Mouse (Mus musculus) mouse embryonic stem cell (cell line): ENCODE measurements around the gene Dock1.

Experiments
- in situ Hi-C, 2 experiments: fragments of 300-500 bp; cut with MboI; formaldehyde crosslinking; loops; 1 replicate in 1 of 2; 3 replicates in 1 of 2; pipeline ENCODE4 v1.14.3; 2019 to 2020; ENCODE audit warnings: low sequenced_read_pairs in 2 of 2, low pct_unique_long_range_greater_than_20kb in 1 of 2, mixed read lengths in 1 of 2; ENCODE audit not compliant: unreplicated experiment in 1 of 2

The Dock1 gene

DNA sequence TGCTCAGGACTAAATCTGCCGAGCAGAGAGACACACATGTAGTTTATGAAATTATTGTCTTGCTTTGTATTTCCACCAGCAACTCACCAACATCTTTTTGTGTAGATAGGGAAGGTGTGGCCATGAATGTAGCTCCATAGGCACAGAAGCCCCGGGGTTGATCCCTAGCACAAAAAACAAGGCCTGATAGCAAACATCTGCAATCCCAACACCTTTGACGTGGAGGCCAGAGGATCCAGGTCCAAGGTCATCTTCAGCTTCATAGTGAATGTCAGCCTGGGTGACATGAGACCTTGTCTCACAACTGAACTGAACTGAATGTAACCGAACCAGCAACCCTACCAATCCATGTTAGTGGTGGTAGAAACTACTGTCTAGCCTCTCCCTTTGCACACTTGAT, 116.7 kb downstream of the Dock1 start:
- in situ Hi-C loops = no loop called here

DNA sequence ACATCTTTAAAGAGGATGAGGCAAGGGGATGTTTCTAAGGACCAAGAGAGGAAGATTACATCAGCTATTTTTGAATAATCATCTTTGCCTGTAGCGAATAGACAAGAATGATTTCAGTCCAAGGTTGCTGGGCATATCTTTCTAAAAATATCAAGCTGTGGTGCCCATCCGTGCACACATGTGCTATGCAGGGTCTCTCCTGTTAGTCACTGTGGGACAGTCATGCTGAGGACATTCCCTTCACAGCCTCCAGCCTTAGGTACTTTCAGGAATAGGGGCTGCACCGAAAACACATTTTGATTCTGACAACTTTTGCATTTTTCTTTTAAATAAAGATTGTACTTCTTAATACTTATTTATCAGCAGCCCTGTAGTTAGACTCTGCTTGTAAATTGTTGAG, 124.4 kb downstream of the Dock1 start:
- in situ Hi-C loops = no loop called here

DNA sequence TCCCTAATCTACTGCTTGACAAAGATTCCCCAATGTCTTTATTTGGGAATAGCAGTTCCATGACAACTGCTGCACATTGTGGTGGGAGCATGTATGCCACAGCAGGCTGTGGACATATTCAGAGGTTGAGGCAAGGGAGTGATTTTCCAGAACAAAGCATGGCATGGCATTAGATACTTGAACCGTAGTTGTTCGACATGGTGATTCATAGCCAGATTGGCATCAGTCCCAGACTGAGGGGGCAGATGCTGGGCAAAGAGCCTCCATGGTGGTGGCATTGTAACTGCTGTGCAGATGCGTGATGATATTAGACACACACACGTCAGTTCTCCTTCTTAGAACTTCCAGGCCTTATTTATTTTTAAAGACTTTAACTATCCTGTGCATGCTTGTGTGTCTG, 129.6 kb downstream of the Dock1 start:
- in situ Hi-C loops = no loop called here

DNA sequence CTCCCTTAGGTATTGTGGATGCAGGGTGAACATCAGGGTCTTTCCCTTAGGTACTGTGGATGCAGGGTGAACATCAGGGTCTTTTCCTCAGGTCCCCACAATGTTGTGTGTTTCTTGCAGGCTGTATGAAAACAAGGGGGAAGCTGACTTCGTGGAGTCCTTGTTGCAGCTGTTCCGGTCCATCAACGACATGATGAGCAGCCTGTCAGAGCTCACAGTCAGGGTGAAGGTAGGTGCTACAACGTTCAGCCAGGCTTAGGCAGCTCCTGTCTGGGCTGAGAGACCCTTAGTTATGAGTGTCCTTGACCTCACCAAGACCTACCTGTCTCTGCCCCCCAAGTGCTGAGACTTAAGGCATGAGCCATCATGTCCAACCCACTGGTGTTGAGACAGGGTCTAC, 134.0 kb downstream of the Dock1 start:
- in situ Hi-C loops = no loop called here

DNA sequence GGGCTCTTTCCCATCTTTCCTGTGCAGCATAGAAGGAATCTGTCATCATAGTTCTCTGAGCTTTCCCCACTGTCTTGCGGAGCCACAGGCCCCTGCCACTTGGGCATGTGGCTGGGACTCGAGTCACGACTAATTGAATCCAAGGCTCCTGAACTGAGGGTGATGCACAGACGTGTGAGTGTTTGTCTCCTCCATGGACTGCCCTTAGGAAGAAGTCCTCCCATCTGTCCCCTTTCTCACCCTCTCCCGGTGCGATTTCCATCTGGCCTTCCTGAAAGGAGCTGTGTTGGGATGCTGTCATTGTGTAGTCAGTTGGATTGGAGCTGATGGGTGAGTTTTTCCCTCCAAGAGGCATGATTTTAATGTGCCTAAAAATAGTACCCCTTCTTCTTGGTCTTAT, 136.3 kb downstream of the Dock1 start:
- in situ Hi-C loops = no loop called here

DNA sequence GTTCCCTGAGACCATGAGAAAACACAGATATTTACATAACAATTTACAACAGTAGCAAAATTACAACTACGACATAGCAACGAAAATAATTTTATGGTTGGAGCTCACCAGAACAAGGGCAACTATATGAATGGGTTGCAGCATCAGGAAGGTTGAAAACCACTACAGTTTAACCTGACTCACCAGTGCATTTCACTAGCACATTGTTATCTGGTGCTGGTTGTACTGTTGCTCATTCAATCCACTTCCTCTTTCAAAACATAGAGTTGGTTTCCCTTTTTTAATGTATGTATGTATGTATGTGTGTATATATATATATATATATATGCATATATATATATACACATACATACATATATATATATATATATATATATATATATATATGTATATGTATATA, 138.0 kb downstream of the Dock1 start:
- in situ Hi-C loops = no loop called here

DNA sequence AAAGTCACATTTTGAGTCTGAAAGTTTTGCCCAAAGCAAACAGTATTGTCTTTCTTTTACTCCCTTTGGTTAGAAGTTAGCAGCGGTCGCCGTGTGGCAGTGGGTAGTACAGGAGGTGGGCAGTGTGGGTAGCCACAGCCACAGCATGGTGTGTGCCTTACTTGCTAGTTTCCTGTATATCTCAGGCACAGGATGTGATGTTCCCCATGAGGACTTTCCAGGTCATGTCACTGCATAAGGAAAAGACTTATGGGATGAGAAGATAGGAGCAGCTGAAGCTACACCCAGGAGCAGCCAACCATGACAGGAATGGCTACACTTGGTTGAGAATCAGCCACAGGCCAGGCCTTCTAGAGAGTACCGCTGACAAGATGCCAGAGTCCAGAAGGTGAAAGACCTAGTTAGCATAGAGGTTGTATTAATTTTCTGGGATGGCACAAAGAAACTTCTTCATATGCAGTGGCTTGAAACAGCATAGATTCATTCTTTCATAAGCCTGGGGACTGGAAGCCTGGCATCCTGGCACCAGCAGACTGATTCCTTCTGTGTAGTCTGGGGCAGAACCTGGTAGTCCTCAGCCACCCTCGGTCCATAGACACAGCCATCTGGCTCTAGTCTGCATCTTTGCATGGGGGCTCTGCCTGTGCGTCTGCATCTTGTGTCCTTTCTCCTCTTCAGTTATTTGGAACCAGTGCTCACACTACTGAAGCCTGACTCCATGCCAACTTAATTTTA, 139.0 kb downstream of the Dock1 start:
- in situ Hi-C loops = no loop called here

DNA sequence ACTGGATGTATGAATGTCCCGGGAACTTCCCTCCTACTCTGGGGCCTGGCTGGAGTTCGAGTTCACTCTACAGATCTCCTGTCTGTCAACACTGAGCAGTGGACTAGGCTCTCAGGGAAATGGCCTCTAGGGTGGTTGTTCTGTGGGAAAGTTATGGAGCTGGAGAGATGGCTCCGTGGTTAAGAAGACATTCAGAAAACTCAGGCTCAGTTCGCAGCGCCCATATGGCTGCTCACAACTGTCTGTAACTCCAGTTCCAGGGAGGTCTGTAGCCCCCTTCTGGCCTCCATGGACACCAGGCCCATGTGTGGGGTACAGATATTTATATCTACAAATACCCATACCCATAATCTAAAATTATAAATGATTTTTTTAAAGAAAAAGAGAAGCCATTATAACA, 148.0 kb downstream of the Dock1 start:
- in situ Hi-C loops = no loop called here

DNA sequence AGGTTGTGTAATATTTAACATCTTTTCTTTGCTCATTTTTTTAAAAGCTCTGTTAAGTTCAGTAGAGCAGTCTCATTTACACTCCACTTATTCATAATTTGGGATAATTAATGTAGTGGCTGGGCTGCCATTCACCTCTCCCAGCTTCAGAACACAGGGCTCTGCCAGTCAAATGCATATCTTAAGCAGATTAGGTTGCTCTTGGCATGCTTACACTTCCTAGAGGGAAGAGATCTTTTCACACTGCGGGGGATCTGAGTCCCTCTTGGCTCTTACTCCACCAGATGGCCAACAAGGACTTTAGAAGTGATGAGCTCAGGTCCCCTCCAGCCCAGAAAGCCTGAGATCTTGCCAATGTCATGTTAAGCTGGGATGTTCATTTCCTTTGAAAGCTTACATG, 150.8 kb downstream of the Dock1 start:
- in situ Hi-C loops = no loop called here

DNA sequence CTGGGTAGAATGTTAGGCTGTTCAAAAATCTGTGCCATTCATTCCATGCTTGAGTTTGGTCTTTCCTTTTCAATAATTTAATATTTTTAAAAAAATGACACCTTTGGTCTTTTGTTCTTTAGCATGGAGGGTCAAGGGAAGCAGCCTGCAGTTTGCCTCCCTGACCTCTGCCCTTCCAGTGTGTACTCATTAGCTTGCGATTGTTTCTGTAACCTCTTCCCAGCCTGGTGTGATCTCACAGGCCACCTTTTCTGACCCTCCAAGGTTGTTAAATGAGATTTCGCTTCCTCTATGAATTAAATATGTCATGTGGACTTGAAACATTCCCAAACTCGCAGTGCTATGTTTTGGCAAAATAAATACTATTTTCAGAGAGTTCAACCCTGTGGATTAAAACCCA, 151.6 kb downstream of the Dock1 start:
- in situ Hi-C loops = no loop called here

DNA sequence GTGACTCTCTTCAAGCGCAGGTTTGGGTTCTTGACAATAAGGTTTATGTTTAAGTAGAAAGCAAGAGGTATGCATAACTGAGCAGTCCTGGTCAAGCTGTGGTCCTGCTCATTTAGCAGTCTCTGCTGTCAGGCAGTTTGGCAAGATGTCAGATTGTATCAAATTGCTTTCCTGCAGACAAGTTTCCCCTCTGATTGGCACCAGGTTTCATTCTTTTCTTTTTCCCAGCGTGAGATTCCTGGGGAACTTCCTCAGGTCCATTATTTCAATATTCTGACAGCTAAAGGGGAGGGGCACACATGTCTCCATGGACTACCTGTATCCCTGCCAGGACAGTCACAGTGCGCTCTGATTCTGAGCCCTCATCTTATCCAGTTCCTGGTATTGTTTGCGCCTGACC, 153.4 kb downstream of the Dock1 start:
- in situ Hi-C loops = no loop called here

DNA sequence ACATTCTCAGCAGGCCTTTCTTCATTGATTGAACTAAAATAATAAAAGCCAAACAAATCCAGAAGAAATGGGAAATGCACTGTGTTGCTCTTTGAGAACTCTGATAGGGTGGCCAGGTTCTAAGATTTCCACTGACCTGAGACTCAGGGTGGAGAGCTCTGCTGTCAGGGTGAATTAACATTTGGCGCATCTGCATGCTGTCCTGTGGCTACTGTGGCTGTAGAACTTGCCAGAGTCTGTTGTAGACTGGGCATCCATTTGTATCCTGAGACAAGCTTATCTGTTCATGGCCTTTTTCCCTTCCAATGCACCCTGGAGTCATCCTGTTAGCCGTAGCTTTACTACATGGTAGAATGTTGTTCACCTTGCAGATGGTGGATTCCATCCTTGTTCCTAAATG, 169.6 kb downstream of the Dock1 start:
- in situ Hi-C loops = no loop called here

DNA sequence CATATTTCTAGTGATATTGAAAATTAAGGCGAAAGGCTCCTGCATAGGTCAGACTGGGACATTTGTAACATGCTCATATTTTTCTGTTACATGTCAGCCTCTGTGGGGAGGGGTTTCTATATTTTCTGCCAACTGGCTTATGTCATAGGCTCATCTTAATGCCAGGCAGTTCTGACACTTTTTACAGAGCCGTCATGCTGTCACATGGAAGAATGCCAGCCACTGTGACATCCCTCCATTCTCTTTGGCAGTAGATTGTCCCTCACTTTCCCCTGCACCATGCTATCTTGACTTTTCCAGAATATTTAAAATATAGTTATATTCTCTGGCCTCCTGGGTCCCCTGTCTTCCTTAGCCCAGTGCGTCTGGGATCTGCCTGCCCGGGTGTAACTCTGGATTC, 172.3 kb downstream of the Dock1 start:
- in situ Hi-C loops = no loop called here

DNA sequence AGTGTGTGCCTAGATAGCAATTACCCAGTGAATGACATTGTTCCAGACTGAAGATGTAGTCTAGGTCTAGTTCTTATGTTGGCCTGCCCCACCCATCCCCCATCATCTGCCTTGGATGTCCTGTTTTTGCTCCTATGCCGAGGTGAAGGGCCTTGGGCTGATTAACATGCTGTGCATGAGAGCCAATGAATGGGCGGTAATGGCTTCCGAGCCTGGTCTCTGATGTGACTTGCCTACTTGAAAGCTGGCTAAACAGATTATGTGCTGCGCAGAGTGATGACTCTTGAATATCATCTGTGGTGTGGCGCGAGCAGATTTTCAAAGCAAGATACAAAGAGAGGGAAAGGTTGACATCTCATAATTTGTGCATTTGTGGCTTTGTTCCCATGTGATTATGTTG, 191.5 kb downstream of the Dock1 start:
- in situ Hi-C loops = no loop called here

DNA sequence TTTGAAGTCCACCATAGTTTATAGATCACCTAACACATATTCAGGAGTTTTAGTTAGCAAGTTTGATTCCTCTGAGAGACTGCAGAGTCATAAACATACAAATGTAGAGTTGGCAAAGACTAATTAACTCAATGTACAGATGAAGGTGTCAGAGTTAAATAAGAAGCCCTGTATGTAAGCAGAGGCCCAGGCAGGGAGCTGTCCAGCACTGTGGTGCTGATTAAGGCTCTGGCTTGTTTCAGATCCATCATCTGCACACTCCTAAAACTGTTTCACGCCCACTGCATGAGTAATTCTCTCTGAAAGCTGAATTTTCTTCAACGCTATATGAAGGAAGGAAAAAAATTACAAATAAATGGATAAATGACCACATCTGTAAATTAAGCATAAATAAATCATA, 193.7 kb downstream of the Dock1 start:
- in situ Hi-C loops = no loop called here

DNA sequence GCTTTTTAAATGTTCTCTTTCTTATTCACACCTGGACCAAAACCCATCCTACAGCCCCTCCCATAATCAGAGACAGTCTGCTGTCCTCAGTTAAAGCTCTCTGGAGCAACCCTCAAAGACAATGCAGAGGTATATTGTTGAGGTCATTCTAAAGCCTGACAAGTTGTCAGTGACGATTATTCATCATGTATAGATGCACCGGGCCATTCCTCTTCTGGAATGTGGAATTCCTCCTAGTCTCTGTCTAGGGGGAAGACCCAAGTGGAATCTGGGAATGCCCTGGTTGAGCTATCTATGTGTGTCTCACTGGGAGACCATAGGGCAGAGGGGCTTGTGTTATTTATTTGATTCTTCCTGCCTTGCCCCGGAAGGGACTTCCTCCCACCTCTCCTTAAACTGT, 202.1 kb downstream of the Dock1 start:
- in situ Hi-C loops = no loop called here

DNA sequence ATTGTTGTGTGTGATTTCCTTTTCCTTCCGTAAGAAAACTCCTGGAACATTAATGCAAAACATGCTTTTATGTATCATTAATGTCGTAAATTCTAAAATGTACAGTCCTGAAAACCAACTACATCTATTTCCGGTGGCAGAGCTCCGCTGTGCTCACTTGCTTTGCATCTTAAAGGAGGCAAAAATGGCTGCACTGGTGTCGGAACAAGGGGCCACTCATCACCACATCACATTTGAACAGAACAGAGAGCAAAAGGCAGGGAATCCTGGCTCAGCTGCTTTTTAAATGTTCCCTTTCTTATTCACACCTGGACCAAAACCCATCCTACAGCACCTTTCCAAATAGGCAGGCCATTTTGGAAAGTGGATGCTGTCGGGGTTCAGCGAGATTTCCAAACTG, 202.5 kb downstream of the Dock1 start:
- in situ Hi-C loops = no loop called here

DNA sequence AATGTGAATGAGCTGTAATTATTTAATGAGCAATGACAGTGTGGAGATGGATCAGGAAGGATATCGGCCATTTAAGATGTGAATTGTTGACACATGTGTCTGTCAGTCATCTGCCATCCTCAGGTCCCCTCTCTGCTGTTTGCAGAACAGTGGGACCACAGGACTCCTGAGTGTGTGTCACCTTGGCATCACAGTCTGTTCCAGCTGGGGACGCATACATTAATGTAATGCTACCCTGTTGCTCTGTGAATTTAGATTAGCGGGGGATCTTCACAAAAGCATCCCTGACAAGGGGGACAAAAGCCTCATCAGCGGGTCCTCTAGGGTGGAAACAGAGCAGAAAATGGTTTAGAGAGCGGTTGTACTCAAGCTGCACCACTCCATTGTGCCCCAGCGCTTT, 208.5 kb downstream of the Dock1 start:
- in situ Hi-C loops = no loop called here

DNA sequence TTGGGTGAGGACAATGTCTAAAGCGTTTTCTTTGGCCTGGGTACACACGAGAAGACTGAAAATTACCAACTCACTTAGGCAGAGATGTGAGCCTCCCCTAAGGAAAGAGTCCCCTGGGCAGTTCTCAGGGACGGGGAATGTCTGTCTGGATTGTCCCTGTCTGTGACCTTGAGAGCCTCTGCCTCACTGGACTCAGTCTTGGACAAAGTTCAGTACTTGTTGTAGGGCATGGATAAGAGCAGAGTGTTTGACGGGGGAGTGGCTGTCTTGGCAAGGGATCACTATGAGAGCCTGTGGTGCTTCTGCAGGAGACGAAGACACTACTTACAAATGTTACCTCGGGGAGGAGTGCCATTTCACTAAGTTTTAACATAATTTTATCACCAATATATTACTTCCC, 210.0 kb downstream of the Dock1 start:
- in situ Hi-C loops = no loop called here

DNA sequence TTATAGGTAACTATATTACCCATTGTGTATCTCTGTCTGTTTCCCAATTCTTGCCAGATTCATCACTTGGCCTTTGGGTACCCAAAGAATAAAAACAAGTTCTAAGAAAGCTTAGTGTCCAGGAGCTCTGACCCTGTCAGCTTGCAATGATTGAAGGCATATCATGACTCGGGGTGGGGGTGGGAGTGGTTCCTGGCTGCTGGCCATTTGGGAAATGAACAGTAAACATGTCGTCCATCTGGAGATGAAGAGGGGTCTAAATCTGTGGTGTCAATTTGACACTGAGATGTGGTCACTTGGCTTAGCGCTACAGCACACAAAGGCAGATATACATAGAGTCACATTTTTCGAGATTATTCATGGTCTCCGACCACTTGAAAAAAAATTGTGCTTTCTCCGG, 213.1 kb downstream of the Dock1 start:
- in situ Hi-C loops = no loop called here

DNA sequence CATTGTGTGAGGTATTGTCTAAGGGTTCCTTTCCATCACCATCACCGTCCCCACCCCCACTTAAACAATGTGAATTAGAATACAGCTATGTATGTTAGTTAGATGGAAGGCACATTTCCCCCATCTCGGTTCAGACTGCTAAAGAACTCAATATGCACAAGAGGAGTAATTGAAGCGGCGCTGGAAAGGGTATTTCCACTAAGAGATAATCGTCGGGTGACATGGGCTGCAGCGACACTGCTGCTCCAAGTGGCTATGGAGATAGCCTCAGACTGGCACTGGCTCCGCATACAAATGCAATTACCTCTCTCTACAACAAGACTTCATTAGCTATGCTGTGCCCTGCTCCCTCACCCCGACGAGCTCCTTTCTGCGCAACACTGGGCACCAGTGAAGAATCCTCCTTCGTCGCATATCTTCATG, 222.0 kb downstream of the Dock1 start:
- in situ Hi-C loops = no loop called here
